Mouse (Mus musculus) neural tube, embryonic 13.5 days (tissue): Measurements from ENCODE around the gene Tssk6. TPM values are rescaled to one million over a fixed set of nuclear protein-coding genes. Genes with fewer than 3 reads are reported as not detected.
"Not testable (repeated sequence)": the region's sequence is repeated elsewhere in the genome, so short reads cannot be mapped to it uniquely, and the experiment has no call there.

Experiments
- ATAC-seq: fragments of 200-750 bp; cut with Nextera tagmentation; 2 replicates; pipeline ENCODE4 v1.8.0; 2017; ENCODE audit warnings: low read depth, mild to moderate bottlenecking, moderate TSS enrichment, moderate library complexity
- H3K27ac ChIP-seq: fragments of 300-500 bp; sonication (generic); replicated peaks from 2 replicates; pipeline ENCODE4 v1.5.1; 2015; ENCODE audit warnings: moderate library complexity, mild to moderate bottlenecking, inconsistent platforms
- H3K27me3 ChIP-seq: fragments of 300-500 bp; sonication (generic); 2 replicates; pipeline ENCODE4 v1.6.1; 2015; ENCODE audit warnings: mild to moderate bottlenecking, inconsistent platforms
- H3K36me3 ChIP-seq: fragments of 300-500 bp; sonication (generic); 2 replicates; pipeline ENCODE4 v1.6.1; 2015; ENCODE audit warnings: mild to moderate bottlenecking, inconsistent platforms
- H3K4me1 ChIP-seq: fragments of 300-500 bp; sonication (generic); replicated peaks from 2 replicates; pipeline ENCODE4 v1.6.1; 2015; ENCODE audit warnings: inconsistent platforms
- H3K4me2 ChIP-seq: fragments of 300-500 bp; sonication (generic); 2 replicates; pipeline ENCODE4 v1.6.1; 2015; ENCODE audit warnings: inconsistent platforms, mild to moderate bottlenecking, moderate library complexity
- H3K4me3 ChIP-seq: fragments of 300-500 bp; sonication (generic); 2 replicates; pipeline ENCODE4 v1.5.1; 2015; ENCODE audit warnings: mild to moderate bottlenecking, inconsistent platforms
- H3K9ac ChIP-seq: fragments of 300-500 bp; sonication (generic); 2 replicates; pipeline ENCODE4 v1.6.1; 2015; ENCODE audit warnings: moderate library complexity, mild to moderate bottlenecking, inconsistent platforms
- H3K9me3 ChIP-seq: fragments of 300-500 bp; sonication (generic); 2 replicates; pipeline ENCODE4 v1.6.1; 2016; ENCODE audit warnings: inconsistent platforms
- WGBS: fragments of 180-500 bp; shearing (Covaris S2); methylation state at CpG from one replicate; pipeline ENCODE4 v1.1.7; 2015; 5-methylcytosine and 5-hydroxymethylcytosine counted together
- polyA plus RNA-seq: library from polyadenylated mRNA; unstranded; fragments of >200 nt; fragmentation: Nextera tagmentation; extraction: Ambion mirVana; gene quantifications from 2 replicates; pipeline ENCODE4 v1.2.1, GENCODE M21; 2015

Tssk6 gene
- polyA plus RNA-seq, 1 experiment from 2014 or later: 3.4 TPM

- no peaks in the 10 kb centered on the region; the same call in 1 of the 2 replicates for H3K4me1 ChIP-seq
- H3K4me3 ChIP-seq: no peak overlapping the region
Observed at GRCm38 (mm10) chr8:69926901-69927300, 24.9 kb downstream of the Tssk6 start.

GRCm38 (mm10) chr8:69933811-69934210, 31.8 kb downstream of the Tssk6 start:
- peaks cover 20% of the 10 kb centered on the region for H3K4me1 ChIP-seq
- 78% methylated on average over 2 of the region's 2 CpGs for WGBS
- no peaks in the 10 kb centered on the region for H3K27me3 ChIP-seq
- H3K36me3 ChIP-seq: peaks cover 22% of the 10 kb centered on the region
- no peak overlapping the region for H3K9ac ChIP-seq
- no peak overlapping the region for H3K4me3 ChIP-seq
- H3K4me2 ChIP-seq: no peak overlapping the region
- H3K9me3 ChIP-seq: no peaks in the 10 kb centered on the region
- no peak overlapping the region for H3K27ac ChIP-seq
- ATAC-seq: no peak

More at GRCm38 (mm10) chr8:69926901-69927300, 24.9 kb downstream of the Tssk6 start:
- Histone ChIP-seq H3K27me3 (no peaks in the 10 kb centered on the region), H3K9ac (no peak overlapping the region), H3K9me3 (no peaks in the 10 kb centered on the region), H3K27ac (no peak overlapping the region), H3K36me3 (no peaks in the 10 kb centered on the region), H3K4me2 (no peak overlapping the region)
- ATAC-seq: no peak

GRCm38 (mm10) chr8:69934582-69934981, 32.6 kb downstream of the Tssk6 start:
- Histone ChIP-seq H3K9me3 (no peaks in the 10 kb centered on the region), H3K4me3 (no peak overlapping the region), H3K27me3 (no peaks in the 10 kb centered on the region), H3K4me2 (no peak overlapping the region), H3K4me1 (peaks cover 20% of the 10 kb centered on the region), H3K36me3 (peaks cover 22% of the 10 kb centered on the region), H3K27ac (no peak overlapping the region), H3K9ac (no peak overlapping the region)
- no peak for ATAC-seq
- 93% methylated on average over 5 of the region's 5 CpGs for WGBS

GRCm38 (mm10) chr8:69935431-69935830, 33.4 kb downstream of the Tssk6 start:
- H3K4me2 ChIP-seq: no peak overlapping the region
- 95% methylated on average over 3 of the region's 3 CpGs for WGBS
- H3K36me3 ChIP-seq: peaks cover 22% of the 10 kb centered on the region
- H3K27me3 ChIP-seq: no peaks in the 10 kb centered on the region
- no peak; the same call in 1 of the 2 replicates for ATAC-seq
- H3K4me3 ChIP-seq: no peak overlapping the region
- H3K9ac ChIP-seq: no peak overlapping the region
- H3K4me1 ChIP-seq: peaks cover 26% of the 10 kb centered on the region
- no peak overlapping the region for H3K27ac ChIP-seq
- no peaks in the 10 kb centered on the region for H3K9me3 ChIP-seq

- H3K4me2 ChIP-seq: no peak overlapping the region
- no peaks in the 10 kb centered on the region for H3K9me3 ChIP-seq
- peak; percentile 74 for ATAC-seq
- peaks cover 27% of the 10 kb centered on the region for H3K4me1 ChIP-seq
- H3K9ac ChIP-seq: no peak overlapping the region
- WGBS: 67% methylated on average over 7 of the region's 7 CpGs
- peak overlapping the region; percentile 61 for H3K27ac ChIP-seq
- H3K4me3 ChIP-seq: no peak overlapping the region
- peaks cover 22% of the 10 kb centered on the region for H3K36me3 ChIP-seq
- H3K27me3 ChIP-seq: no peaks in the 10 kb centered on the region
Observed at GRCm38 (mm10) chr8:69936050-69936794, 34.2 kb downstream of the Tssk6 start.

- Histone ChIP-seq H3K4me3 (no peak overlapping the region), H3K4me2 (no peak overlapping the region), H3K9ac (no peak overlapping the region), H3K27ac (no peak overlapping the region), H3K4me1 (peaks cover 27% of the 10 kb centered on the region), H3K27me3 (no peaks in the 10 kb centered on the region), H3K9me3 (no peaks in the 10 kb centered on the region), H3K36me3 (peaks cover 22% of the 10 kb centered on the region)
- no peak for ATAC-seq
- WGBS: 85% methylated on average over 3 of the region's 3 CpGs
Observed at GRCm38 (mm10) chr8:69937466-69937865, 35.5 kb downstream of the Tssk6 start.

- no peak for ATAC-seq
- WGBS: 86% methylated on average over 6 of the region's 6 CpGs
Observed at GRCm38 (mm10) chr8:69938245-69938982, 36.4 kb downstream of the Tssk6 start.

GRCm38 (mm10) chr8:69939633-69940032, 37.6 kb downstream of the Tssk6 start:
- Histone ChIP-seq H3K27me3 (no peaks in the 10 kb centered on the region), H3K9me3 (no peaks in the 10 kb centered on the region), H3K4me3 (no peak overlapping the region), H3K4me2 (no peak overlapping the region), H3K9ac (no peak overlapping the region), H3K4me1 (peaks cover 27% of the 10 kb centered on the region), H3K36me3 (peaks cover 11% of the 10 kb centered on the region; the same call in 1 of the 2 replicates), H3K27ac (0 out of 2 replicates have a peak overlapping the region, but pooled peaks have one; percentile 18)
- 68% methylated on average over 3 of the region's 3 CpGs for WGBS
- no peak for ATAC-seq

More at GRCm38 (mm10) chr8:69938245-69938982, 36.4 kb downstream of the Tssk6 start:
- no peaks in the 10 kb centered on the region for H3K9me3 ChIP-seq
- no peak overlapping the region for H3K4me2 ChIP-seq
- no peak overlapping the region for H3K27ac ChIP-seq
- H3K9ac ChIP-seq: no peak overlapping the region
- peaks cover 27% of the 10 kb centered on the region for H3K4me1 ChIP-seq
- H3K4me3 ChIP-seq: no peak overlapping the region
- H3K27me3 ChIP-seq: no peaks in the 10 kb centered on the region
- H3K36me3 ChIP-seq: peaks cover 22% of the 10 kb centered on the region

- Histone ChIP-seq H3K27ac (no peak overlapping the region), H3K9me3 (no peaks in the 10 kb centered on the region), H3K36me3 (peaks cover 5% of the 10 kb centered on the region; the same call in 1 of the 2 replicates), H3K4me2 (no peak overlapping the region), H3K4me3 (no peak overlapping the region), H3K9ac (no peak overlapping the region), H3K27me3 (no peaks in the 10 kb centered on the region), H3K4me1 (peaks cover 27% of the 10 kb centered on the region)
- WGBS: 90% methylated on average over 2 of the region's 2 CpGs
- no peak for ATAC-seq
Observed at GRCm38 (mm10) chr8:69940386-69940785, 38.4 kb downstream of the Tssk6 start.

- not testable (repeated sequence) for H3K27ac ChIP-seq, H3K9me3 ChIP-seq, H3K4me3 ChIP-seq, H3K4me2 ChIP-seq, H3K9ac ChIP-seq, H3K36me3 ChIP-seq, ATAC-seq, H3K27me3 ChIP-seq
- peaks cover 12% of the 10 kb centered on the region for H3K4me1 ChIP-seq
- 80% methylated on average over 3 of the region's 3 CpGs for WGBS
Observed at GRCm38 (mm10) chr8:69942495-69942894, 40.5 kb downstream of the Tssk6 start.

- no peak for ATAC-seq
- peaks cover 12% of the 10 kb centered on the region; the same call in 1 of the 2 replicates for H3K4me1 ChIP-seq
- H3K9ac ChIP-seq: no peak overlapping the region
- H3K4me3 ChIP-seq: no peak overlapping the region
- no peaks in the 10 kb centered on the region for H3K9me3 ChIP-seq
- no peaks in the 10 kb centered on the region for H3K27me3 ChIP-seq
- H3K4me2 ChIP-seq: no peak overlapping the region
- H3K27ac ChIP-seq: no peak overlapping the region
- H3K36me3 ChIP-seq: no peaks in the 10 kb centered on the region
- 95% methylated on average over 2 of the region's 2 CpGs for WGBS
Observed at GRCm38 (mm10) chr8:69950300-69950699, 48.3 kb downstream of the Tssk6 start.
